Mouse (Mus musculus): ENCODE results near the gene Sox15.
"Not testable (repeated sequence)": the region's sequence is repeated elsewhere in the genome, so short reads cannot be mapped to it uniquely, and the experiment has no call there.

The Sox15 gene

DNA sequence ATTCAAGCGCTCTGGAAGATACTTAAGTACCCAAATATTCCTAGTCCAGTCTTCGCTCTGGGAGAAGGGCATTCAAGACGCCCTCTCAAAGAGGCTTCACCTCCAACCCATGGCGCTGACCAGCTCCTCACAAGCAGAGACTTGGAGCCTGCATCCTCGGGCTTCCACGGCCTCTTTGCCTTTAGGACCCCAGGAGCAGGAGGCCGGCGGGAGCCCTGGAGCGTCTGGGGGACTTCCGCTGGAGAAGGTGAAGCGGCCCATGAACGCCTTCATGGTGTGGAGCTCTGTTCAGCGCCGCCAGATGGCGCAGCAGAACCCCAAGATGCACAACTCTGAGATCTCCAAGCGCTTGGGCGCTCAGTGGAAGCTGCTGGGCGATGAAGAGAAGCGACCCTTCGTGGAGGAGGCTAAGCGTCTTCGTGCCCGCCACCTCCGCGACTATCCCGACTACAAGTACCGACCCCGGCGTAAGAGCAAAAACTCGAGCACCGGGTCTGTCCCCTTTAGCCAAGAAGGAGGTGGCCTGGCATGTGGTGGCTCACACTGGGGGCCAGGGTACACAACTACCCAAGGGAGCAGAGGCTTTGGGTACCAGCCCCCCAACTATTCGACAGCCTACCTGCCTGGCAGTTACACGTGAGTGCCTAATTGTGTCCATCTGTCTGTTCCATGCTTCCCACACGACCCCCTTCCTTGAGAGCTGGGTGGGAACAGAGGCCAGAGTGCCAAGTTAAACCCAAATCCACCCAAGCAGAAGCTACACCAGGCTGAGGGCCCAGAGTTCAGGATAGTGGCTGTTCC lies at the start of gene Sox15:
Gene Sox15 (plus strand): TSS at position 51 of the 801 bp plus-strand sequence.
- peak; percentile 58 for DNase-seq (ENCODE audit: low spot score)

DNA sequence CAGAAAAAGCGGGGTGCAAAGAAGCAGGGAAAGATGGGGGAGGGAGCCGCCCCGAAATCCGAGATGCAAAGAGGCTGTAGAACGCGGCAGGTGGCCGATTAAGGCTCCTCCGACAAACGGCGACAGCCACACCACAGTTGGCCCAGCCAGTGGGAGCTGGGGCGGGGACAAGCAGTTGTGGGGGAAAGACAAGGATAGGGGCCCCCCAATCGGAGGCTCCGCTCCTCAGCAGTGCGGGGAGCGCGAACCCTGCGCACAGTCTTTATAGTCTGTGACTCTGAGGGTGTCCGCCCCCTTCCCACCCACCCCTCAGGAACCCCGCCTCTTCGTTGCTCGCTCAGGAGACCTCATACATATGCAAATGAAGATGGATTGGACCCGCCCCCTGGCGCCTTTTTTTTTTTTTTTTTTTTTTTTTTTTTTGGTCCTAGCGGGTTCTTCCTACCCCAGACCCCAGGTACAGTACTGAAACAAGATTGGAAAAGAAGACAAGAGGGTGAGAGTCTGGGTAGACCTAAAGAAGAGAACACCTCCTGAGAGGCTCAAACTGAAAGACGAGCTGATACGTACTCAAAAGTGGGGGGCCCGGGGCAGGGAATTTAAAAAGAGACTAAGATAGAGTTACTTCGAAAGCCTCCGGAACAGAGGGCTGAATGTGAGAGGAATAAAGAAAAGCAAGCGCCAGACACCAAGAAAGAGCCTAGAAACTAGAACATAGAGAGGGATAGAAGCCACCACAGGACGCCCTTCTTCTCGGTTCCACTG lies 49.2 kb upstream of the Sox15 start, which contains the start of gene Atp1b2:
Gene Atp1b2 (minus strand): TSS at position 217 of the 765 bp plus-strand sequence.
- peak; percentile 80 for DNase-seq (ENCODE audit: low spot score)

DNA sequence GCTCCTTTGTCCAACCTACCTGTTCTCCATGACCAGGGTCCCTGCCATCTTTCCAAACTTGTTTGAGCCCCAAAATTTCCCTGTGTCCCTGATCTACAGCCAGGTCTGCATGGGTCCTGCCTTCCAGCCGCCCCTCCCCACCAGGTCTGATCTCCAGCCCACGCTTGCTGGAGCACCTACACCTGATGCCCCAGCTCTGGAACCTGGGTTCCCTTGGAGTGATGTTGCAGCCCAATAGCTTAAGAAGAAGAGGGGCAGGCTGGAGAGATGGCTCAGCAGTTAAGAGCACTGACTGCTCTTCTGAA lies 48.7 kb upstream of the Sox15 start:
- no peak for DNase-seq (ENCODE audit: low spot score)

DNA sequence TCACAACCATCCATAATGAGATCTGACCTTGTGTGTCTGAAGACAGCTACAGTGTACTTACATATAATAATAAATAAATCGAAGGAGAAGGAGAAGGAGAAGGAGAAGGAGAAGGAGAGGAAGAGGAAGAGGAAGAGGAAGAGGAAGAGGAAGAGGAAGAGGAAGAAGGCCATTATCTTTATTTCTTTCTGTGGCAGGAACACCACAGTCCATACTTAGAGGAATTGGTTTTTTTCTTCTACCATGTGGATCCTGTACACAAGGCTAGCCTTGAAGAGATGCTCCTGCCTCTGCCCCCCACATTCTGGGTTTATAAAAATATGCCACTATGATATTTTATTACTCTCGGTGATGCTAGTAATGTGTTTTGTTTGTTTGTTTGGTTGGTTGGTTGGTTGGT lies 48.3 kb upstream of the Sox15 start:
- DNase-seq (ENCODE audit: low spot score), result no peak

DNA sequence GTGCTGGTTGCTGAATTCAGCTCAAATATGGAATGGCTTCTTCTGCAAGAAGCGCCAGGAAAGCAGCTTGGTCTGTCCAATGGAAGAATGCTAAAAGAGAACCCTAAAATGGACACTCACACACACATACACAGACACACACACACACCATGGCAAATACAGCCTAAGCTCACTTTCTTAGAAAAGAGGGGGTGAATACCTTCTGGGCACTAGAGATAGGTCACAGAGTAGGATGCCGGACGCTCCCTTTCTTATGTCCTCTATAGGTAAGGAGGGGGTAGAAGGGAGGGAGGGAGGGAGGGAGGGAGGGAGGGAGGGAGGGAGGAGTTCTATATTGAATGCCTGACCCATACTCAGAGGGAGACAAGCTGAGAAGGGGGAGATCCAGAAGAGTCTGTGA lies 46.6 kb upstream of the Sox15 start:
- no peak for DNase-seq (ENCODE audit: low spot score)

DNA sequence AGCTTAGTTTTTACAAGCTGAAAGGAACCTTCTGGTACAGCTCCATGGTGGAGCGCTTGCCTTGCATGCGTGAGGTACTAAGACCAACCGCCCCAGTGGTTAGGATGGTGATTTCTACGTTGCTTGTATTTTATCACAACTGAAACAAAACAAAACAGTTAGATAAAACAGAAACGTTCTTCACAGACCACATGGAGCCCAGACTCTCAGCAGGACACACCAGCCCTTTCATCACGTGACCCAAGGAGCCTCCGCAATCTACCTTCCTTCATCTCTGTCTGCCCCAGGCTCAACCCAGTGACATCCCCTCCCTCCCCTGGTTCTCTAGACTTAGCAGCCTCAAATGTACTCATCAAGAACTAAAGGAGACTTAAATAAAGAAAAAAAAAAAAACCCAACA lies 45.7 kb upstream of the Sox15 start:
- DNase-seq (ENCODE audit: low spot score), result no peak

DNA sequence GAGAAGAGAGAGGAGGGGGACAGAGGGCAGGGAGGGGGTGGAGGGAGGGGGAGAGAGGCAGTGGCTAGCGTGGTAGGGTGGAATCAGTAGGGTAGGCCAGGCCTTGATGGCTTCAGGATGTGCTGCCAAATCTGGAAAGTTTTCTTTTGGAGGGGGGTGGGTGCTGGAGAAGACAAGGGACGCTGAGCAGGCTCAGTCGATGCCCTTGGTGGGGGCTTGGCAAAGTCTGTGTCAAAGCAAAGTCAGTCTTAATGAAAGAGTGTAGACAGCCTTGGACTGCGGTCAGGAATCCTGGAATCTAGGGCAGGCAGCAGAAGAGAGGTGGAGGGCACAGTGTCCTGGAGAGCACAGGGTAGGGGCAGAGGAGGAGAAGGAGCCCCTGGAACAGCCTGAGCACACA lies 44.2 kb upstream of the Sox15 start:
- DNase-seq (ENCODE audit: low spot score), result no peak

DNA sequence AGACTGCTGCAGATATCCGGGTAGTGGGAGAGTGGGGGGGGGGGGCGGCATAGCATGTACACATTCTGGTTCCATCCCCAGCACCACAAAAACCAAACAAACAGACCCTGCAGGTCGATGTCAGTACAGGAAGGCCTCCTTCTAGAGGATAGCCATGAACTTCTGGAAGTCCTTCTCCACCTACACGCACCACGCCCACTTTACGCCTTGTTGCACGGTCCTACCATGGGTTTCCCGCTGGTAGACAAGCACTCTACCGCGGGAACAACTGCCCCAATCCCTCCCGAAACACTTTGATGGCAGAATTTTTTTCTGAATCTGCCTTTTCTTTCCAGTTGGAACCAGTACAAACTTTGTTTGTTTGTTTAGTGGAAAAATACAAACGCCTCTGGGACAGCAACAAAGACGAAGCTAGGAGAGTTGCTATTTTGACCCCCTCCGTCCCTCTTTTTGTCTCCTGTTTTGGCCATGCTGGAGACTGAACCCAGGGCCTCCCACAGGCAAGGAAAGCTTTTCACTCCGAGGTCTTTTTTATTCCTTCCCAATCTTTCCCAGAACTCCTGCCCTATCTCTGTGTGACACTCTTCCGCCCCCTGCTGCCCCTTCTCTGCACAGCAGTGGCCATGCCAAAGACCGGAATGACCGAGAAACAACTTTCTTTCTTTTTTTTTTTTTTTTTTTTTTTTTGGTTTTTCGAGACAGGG lies 41.4 kb upstream of the Sox15 start:
- peak; percentile 76 for DNase-seq (ENCODE audit: low spot score)

DNA sequence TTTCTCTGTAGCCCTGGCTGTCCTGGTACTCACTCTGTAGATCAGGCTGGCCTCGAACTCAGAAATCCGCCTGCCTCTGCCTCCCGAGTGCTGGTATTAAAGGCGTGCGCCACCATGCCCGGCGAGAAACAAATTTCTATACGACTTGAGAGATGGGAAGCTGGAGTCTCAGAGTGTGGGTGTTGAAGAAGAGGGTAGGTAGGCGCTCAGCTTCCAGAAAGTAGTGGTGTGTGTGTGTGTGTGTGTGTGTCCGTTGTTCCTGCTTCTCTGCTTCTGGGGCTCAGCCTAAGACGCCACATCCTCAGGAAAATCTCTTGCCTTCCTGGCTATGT lies 40.9 kb upstream of the Sox15 start:
- not testable (repeated sequence) for DNase-seq (ENCODE audit: low spot score)

DNA sequence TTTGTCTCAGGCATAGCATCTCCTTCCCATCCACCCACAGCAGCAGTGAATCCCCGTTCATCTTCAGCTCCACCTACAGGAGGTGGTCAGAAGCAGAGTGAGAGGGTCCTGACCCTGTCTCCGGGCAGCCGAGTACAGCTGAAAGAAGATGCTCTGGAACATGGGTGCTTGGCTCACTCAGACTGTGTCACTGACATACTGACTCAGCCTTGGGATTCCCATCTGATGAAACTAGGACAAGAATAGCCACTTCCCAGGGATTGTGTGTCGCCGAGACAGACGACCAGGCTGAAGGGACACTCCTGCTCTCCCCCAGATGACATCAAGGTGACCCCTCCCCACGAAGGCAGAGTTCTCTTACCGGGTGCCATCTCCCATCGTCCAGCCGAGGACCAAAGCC lies 38.3 kb upstream of the Sox15 start:
- no peak for DNase-seq (ENCODE audit: low spot score)

DNA sequence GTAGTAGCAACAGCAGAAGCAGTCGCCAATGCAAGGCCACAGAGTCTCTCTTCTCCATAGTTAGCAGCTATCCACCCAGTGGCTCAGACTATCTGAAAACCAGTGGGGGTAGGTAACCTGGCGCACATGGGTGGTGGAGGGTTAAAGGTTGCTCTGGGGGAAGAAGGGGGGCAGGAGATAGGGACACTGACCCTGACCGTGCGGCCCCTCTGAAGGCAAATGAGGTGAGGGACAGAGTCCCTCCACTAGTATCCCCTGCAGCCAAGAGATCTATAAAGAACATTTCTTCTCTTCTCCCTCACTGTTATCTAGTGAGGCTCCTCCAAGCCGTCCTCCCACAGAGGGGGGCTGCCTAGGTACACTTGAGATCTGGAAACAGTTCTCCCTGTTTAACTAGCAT lies 37.3 kb upstream of the Sox15 start, which contains the start of gene Shbg:
Gene Shbg (minus strand): TSS at position 101 of the 400 bp plus-strand sequence.
- no peak for DNase-seq (ENCODE audit: low spot score)

DNA sequence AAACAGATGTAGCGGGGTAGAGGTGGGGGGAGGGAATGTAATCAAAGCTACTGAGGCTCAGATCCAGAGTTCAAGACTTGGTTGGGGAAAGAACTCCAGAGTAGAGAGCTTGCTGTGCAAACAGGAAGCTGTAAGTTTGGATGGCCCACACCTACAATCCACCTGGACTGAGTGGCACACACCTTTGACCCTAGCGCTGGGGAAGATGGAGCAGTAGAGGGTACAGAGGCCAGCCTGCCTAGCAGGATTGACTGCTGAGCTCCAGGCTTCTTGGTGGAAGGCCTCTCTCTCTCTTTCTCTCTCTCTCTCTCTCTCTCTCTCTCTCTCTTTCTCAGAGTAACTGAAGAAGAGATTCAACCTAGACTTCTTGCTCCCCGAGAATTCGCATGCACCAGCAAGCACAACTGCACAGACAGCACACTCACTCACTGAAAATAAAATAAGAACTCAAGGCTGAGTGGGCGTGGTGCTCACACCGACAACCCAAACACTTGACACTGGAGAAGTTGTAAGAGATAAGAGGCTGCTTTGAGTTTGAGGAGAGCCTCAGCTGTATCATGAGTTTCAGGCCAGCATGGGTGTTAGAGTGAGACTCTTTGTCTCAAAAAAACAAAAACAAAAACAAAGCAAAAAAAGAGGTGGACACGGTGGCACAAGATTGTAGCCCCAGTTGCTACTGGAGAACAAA lies 34.6 kb upstream of the Sox15 start:
- peak; percentile 50 for DNase-seq (ENCODE audit: low spot score)

DNA sequence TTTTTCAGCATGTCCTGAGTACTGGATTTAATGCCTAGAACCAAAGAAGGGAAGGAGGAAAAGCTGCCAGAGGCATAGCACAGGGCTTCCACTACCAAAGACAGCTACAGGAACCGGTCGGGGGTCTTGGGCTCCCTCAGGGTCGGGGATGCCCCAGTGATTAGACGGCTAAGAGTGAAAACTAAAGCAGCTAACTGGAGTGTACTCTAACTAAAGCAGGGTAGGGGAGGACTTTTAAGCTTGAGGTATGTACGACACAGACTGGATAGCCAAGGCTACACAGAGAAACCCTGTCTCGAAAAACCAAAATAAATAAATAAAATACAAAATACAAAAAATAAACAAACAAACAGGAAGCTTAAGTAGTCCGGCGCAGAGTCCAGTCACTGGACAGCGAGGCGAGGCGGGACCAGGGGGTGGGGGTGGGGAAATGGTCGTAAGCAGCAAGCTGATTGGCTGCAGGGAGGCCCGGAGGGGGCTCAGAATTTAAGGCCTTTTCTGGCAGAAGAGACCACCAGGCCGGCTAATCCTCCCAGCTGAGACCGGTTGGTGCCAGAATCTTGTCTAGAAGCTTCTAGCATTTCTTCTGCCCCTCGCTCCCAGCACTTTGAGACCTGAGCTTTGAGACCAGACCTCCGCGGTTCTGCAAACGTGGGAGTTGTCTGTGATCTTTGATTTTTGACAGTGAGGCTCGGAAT lies 33.4 kb upstream of the Sox15 start, which contains the start of gene Sat2:
Gene Sat2 (plus strand): TSS at position 454 of the 698 bp plus-strand sequence.
- peak; percentile 86 for DNase-seq (ENCODE audit: low spot score)

DNA sequence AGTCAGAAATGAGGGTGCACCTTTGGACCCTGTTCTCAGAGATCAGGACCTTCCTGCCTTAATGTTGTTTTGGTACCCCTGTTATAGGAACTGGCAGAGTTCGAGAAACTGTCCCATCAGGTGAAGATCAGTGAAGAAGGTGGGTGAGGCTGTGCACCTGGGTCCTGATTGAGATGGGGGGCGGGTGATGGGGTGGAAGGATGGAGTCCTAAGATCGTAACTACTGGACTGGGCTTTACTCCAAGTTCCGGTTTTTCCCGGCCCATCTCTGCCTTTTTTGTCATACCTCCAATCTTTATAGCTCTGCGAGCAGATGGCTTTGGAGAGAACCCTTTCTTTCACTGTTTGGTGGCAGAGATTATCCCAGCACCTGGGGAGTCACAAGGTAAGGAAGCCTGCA lies 32.7 kb upstream of the Sox15 start:
- no peak for DNase-seq (ENCODE audit: low spot score)

DNA sequence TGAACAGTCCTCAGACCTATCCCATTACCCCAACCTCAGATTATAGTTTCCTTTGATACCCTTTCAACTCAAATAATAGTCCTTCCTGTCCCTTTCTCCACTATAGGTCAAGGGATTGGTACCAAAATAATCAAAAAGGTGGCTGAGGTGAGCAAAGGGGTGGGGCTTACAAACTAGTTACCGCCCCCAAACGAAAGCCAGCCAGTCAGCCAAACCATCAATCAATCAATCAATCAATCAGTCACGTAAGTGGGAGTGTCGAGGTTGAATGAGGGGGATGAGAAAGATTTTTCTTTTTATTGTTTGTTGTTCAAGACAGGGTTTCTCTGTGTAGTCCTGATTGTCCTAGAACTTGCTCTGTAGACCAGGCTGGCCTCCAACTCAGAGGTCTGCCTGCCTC lies 32.1 kb upstream of the Sox15 start:
- no peak for DNase-seq (ENCODE audit: low spot score)

DNA sequence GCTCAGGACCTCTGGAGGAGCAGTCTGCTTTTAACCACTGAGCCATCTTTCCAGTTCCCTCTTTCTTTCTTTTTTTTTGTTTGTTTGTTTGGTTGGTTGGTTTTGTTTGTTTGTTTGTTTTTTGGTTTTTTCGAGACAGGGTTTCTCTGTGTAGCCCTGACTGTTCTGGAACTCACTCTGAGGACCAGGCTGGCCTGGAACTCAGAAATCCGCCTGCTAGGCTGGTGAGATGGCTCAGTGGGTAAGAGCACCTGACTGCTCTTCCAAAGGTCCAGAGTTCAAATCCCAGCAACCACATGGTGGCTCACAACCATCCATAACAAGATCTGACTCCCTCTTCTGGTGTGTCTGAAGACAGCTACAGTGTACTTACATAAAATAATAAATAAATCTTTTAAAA lies 30.8 kb upstream of the Sox15 start:
- not testable (repeated sequence) for DNase-seq (ENCODE audit: low spot score)

DNA sequence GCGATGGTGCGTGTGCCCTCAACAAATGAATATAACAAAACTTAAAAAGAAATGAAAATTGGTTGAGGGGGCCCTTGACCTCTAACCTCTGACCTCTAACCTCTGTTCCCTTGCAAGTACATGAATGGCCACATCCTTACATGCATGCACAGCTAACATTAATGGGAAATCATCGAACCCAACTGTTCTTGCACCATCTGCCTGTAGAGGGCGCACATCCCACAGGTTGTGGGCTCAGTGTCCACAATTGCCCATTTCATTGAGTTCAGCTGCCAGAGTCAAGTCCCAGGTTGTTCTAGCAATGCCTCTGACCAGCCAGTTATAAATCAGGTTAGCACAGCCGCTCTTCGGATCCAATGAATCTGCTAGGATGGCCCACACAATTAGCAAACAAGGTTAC lies 26.8 kb upstream of the Sox15 start:
- DNase-seq (ENCODE audit: low spot score), result peak; percentile 67

DNA sequence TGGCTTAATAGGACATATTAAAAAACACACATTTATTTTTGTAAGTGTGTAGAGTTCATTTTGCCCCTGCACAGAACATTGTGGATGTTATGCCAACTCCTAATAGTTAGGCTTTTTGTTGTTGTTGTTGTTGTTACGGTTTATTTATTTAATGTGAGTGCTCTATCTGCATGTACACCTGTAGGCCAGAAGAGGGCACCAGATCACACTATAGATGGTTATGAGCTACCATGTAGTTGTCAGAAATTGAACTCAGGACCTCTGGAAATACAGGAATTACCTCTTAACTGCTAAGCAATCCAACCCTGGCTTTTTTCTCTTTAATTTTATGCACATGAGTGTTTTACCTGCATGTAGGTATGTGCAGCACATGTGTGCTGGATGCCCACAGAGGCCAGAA lies 25.3 kb upstream of the Sox15 start:
- no peak for DNase-seq (ENCODE audit: low spot score)

DNA sequence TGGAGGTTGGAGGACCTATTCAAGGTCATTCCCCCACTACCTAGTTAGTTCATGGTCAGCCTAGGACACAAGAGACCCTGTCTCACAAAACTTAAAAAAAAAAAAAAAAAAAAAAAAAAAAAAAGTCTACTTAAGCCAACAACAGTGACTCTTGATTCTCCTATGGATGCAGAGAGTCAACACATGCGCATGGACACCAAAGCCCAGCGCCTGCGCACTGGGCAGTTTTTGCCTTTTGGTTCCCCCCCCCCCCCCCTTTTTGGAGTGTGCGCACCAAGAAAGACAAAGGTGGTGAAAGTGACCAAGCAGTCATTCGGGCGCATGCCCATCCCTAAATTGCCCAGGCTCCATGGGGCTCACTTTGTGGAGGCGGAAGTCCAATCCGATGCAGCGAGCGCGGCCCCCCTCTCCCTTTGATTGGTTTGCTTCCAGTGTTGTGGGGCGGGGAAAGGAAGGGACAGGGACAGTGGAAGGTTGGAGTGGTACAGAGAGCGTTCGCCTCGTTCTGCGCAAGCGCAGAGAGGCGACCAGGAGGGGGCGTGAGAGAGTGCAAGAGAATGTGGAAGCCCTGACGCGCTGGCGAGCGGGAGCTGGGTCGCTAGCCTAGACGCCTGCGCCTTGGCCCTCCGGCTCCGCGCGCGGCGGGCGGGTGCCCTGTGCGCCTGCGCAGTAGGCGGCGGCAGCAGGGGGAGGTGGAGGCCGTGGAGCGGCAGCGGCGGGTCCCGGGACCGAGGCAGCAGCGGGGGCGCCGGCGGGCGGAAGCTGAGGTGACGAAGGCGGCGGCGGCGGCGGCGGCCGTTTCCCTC lies 22.6 kb upstream of the Sox15 start, which contains the start of gene Fxr2:
Gene Fxr2 (plus strand): TSS at position 707 of the 806 bp plus-strand sequence.
- peak; percentile 100 for DNase-seq (ENCODE audit: low spot score)

DNA sequence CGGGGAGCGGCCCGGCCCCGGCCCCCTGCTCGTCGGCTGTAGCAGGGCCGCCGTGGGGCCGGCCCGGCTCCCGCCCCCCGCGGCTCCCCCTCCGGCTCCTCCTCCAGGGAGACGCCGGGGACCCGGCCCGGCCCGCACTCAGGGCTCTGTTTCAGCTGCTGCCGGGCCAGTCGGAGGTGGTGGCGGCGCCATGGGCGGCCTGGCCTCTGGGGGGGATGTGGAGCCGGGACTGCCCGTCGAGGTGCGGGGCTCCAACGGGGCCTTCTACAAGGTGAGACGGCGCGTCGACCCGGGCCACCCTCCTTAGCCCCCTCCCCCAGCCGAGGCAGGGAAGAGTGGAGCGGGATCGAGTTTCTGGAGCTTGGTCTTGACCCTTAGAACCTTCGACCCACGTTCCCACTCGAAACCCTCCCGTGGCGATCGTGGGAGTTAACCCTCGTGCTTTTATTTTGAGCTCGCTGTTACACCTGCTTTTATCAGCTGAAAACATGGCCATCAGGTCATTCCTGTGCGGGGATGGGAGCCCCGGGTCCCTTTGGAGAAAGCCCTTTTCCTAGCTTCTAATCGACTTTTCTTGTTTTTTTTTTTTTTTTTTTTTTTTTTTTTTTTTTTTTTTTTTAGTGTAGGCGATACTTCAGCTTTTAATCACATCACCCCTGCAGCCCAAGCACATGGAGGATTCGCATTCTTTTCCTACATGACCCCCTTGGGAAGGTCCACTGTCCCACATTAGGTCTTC lies 21.8 kb upstream of the Sox15 start:
- DNase-seq (ENCODE audit: low spot score), result no peak

All from yolk sac, embryonic 10.5 days (tissue).